Mouse (Mus musculus): ENCODE data around the gene Aff3.

Gene Aff3

DNA sequence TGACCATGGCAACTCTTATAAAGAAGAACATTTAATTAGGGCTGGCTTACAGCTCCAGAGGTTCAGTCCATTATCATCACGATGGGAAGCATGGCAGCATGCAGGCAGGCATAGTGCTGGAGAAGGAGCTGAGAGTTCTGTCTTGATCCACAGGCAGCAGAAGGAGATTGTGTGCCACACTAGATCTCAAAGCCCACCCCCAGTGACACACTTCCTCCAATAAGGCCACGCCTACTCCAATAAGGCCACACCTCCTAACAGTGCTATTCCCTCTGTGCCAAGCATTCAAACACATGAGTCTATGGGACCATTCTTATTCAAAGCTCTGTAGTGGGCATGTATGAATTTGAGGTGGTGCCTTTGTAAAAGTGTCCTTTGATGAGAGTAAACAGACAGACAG is 523.8 kb downstream of the Aff3 start:
- DNase-seq, result no peak

DNA sequence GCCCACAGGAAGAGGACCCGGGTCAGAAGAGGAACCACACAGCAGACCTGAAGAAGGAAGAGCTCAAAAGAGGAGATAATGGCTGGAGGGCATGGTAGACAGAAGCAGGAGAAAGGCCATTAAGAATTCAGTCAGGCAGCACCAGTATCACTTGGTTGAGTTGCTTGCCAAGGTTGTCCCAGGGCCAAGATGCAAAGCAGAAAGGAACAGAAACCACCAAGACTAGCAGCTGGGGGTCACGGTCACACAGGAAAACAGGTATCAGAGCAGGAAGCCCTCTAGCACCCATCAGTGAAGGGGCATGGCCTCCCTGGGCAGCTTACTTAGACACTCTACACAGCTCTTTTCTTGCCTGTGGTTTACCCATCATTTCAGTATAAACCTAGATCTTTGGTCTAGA is 525.4 kb downstream of the Aff3 start:
- DNase-seq, result peak in 1 of 2 experiments; percentile 39

DNA sequence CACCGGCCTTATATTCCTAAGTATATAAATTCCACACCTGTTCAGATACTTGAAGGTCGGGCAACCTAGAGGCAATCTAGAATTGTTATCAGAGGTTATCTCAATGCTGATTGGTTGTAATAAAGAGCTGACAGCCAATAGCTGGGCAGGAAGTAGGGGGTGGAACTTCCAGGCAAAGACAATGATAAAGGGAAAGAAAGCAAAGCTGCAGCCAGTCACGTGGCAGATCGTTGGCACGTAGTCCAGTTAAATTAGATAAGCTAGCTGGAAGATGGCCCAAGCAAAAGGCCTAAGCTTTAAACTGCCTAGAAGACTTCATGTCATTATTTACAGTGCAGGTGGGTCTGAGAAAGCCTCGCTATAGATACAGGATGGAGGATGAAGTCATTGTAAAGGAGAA is 531.8 kb downstream of the Aff3 start:
- DNase-seq, result no peak

DNA sequence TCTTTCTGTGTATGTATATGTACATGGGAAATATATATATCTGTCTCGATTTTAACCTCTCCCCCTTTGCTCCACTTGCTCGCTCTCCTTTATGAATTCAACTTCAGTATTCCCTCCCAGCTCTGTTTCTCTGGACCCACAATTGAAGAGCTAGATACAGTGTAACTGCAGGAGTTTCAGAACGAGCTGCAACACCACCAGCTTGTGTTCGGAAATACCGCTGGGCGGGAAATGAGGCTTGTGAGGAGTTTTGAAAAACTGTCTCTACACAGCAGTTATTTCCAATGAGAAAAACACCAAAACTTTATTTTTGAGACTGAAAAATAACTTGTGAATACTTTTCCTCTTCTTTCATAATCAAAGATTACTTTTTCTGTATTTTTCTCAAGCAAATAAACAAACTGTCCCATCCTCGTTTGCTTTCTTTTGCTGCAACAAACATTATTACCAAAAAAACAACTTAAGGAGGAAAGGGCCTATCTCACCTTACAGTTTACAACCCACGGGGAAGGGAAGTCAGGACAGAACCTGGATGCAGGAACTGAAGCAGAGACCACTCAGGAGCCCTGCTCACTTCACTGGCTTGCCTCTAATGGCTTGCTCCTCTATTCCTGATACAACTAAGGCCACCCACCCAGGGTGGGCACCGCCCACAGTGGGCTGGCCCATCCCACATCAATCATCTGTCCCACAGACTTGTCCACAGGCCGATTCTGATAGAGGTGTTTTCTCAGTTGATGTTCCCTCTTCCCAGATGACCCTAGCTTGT is 533.9 kb downstream of the Aff3 start:
- peak in 1 of 2 experiments; percentile 9 for DNase-seq

- peak; percentile 97 to 98 for DNase-seq
Measured at GRCm38 (mm10) chr1:38129501-38130267, 535.1 kb downstream of the Aff3 start, which contains the start of gene Rev1. TSS of gene Rev1 (minus strand) at chr1:38129801.

DNA sequence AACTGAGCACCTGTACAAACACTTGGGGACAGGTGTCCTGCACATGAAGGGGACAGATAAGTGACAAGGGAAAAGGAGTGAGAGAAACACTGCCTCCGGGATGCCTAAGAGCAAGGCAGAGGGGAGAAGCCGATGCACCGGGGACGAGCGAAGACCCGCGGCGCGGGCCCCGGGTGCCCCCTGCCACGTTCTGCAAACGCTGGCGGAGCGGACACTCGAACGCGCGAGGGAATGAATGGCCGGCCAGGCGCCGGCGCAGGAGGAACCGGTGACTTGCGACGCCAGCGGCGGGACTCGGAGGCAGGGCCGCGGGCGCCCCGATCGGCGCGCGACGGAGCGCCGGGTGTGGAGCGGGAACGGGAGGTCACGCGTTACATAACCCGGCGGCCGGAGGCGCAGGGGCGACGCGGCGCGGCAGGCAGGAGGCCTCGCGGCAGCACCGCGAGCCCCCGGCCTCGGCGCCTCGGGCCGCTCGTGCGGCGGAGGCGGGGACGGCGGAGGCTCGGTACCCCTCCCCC is 535.8 kb downstream of the Aff3 start:
- peak; percentile 71 to 75 for DNase-seq
